Comparison of ENCODE assay signal across 8 mouse cellular contexts in genomic region chr16:93833551-93833950, GRCm38 (mm10). TPM values are rescaled to one million over a fixed set of nuclear protein-coding genes. Genes with fewer than 3 reads are reported as not detected.
A peak's percentile ranks its signal among the peaks of the same experiment; 100 is the strongest.
DNase-seq lines count a peak whose midpoint lies in the region; ATAC-seq lines count a peak whose summit lies in the region.

No protein-coding gene starts in this region.

- H3K4me2 ChIP-seq in kidney, embryonic 15.5 days: peak overlapping the region; percentile 70
- H3K4me2 ChIP-seq in intestine, embryonic 14.5 days (ENCODE audit: low read length): peak overlapping the region; percentile 75
- peak overlapping the region; percentile 89 for H3K4me2 ChIP-seq in midbrain, embryonic 16.5 days (ENCODE audit: low read length)

- peaks cover 39% of the 10 kb centered on the region for H3K4me1 ChIP-seq in kidney, embryonic 15.5 days
- H3K4me1 ChIP-seq in embryonic facial prominence, embryonic 10.5 days: peaks cover 13% of the 10 kb centered on the region
- H3K4me1 ChIP-seq in intestine, embryonic 14.5 days (replicated peaks; ENCODE audit: control insufficient read depth, insufficient read depth, low read length): peaks cover 11% of the 10 kb centered on the region
- H3K4me1 ChIP-seq in midbrain, embryonic 16.5 days (ENCODE audit: control insufficient read depth, insufficient read depth, low read length): peaks cover 12% of the 10 kb centered on the region

- no peak for DNase-seq in kidney, postnatal 25 days
- DNase-seq in embryonic facial prominence, embryonic 10.5 days (ENCODE audit: low spot score): no peak
- DNase-seq in intestine, embryonic 14.5 days (ENCODE audit: low spot score): no peak
- no peak for DNase-seq in left cerebral cortex, postnatal 14 days (ENCODE audit: low spot score in 2 of 2)
- no peak for DNase-seq in left cerebral cortex, adult 11 months (ENCODE audit: low spot score)
- DNase-seq in left cerebral cortex, postnatal 25 days (ENCODE audit: low spot score in 2 of 2): no peak

- H3K9ac ChIP-seq in kidney, embryonic 15.5 days: no peak overlapping the region
- H3K9ac ChIP-seq in intestine, embryonic 14.5 days (ENCODE audit: low read length): no peak overlapping the region
- H3K9ac ChIP-seq in midbrain, embryonic 16.5 days (ENCODE audit: low read depth, low read length): no peak overlapping the region

- no peaks in the 10 kb centered on the region for H3K27me3 ChIP-seq in kidney, embryonic 15.5 days
- H3K27me3 ChIP-seq in embryonic facial prominence, embryonic 10.5 days (replicated peaks; ENCODE audit: low read depth, poor library complexity, severe bottlenecking): no peaks in the 10 kb centered on the region
- no peaks in the 10 kb centered on the region for H3K27me3 ChIP-seq in intestine, embryonic 14.5 days (replicated peaks; ENCODE audit: control insufficient read depth, insufficient read depth, low read length)
- H3K27me3 ChIP-seq in midbrain, embryonic 16.5 days (ENCODE audit: control insufficient read depth, insufficient read depth, low read depth, low read length): no peaks in the 10 kb centered on the region

- no peaks in the 10 kb centered on the region for H3K36me3 ChIP-seq in kidney, embryonic 15.5 days
- H3K36me3 ChIP-seq in embryonic facial prominence, embryonic 10.5 days (replicated peaks): peaks cover 35% of the 10 kb centered on the region
- no peaks in the 10 kb centered on the region for H3K36me3 ChIP-seq in intestine, embryonic 14.5 days (ENCODE audit: control insufficient read depth, insufficient read depth, low read length)
- H3K36me3 ChIP-seq in midbrain, embryonic 16.5 days (ENCODE audit: control insufficient read depth, insufficient read depth, low read length): no peaks in the 10 kb centered on the region

- 95% methylated on average over 6 of the region's 6 CpGs for WGBS in kidney, embryonic 15.5 days
- WGBS in embryonic facial prominence, embryonic 10.5 days: 90% methylated on average over 6 of the region's 6 CpGs
- WGBS in intestine, embryonic 14.5 days: 88% methylated on average over 6 of the region's 6 CpGs
- WGBS in midbrain, embryonic 16.5 days: 96% methylated on average over 6 of the region's 6 CpGs

- ATAC-seq in kidney, embryonic 15.5 days (replicated peaks; ENCODE audit: low FRiP score): no peak
- no peak for ATAC-seq in intestine, embryonic 14.5 days (replicated peaks; ENCODE audit: low FRiP score, low TSS enrichment, low read depth)
- no peak for ATAC-seq in midbrain, embryonic 16.5 days

- H3K9me3 ChIP-seq in kidney, embryonic 15.5 days (replicated peaks): no peaks in the 10 kb centered on the region
- no peaks in the 10 kb centered on the region for H3K9me3 ChIP-seq in embryonic facial prominence, embryonic 10.5 days
- H3K9me3 ChIP-seq in intestine, embryonic 14.5 days (ENCODE audit: control insufficient read depth, low read length): no peaks in the 10 kb centered on the region
- no peaks in the 10 kb centered on the region for H3K9me3 ChIP-seq in midbrain, embryonic 16.5 days (replicated peaks; ENCODE audit: control insufficient read depth, low read length, poor library complexity, severe bottlenecking)

- intact Hi-C loops in left cerebral cortex, postnatal 14 days (cut with DNase I): no loop called here
- intact Hi-C loops in left cerebral cortex, postnatal 25 days (cut with DNase I): no loop called here

- H3K27ac ChIP-seq in kidney, embryonic 15.5 days: no peak overlapping the region
- no peak overlapping the region for H3K27ac ChIP-seq in embryonic facial prominence, embryonic 10.5 days (replicated peaks)
- H3K27ac ChIP-seq in intestine, embryonic 14.5 days (ENCODE audit: low read depth): no peak overlapping the region
- no peak overlapping the region for H3K27ac ChIP-seq in midbrain, embryonic 16.5 days (ENCODE audit: low read length)

- peak overlapping the region; percentile 80 for H3K4me3 ChIP-seq in kidney, embryonic 15.5 days (replicated peaks)
- H3K4me3 ChIP-seq in embryonic facial prominence, embryonic 10.5 days: peak overlapping the region; percentile 96
- H3K4me3 ChIP-seq in intestine, embryonic 14.5 days (ENCODE audit: low read depth, low read length): peak overlapping the region; percentile 96; the same call in 1 of the 2 replicates
- H3K4me3 ChIP-seq in midbrain, embryonic 16.5 days (ENCODE audit: low read depth, low read length): peak overlapping the region; percentile 98

RNA-seq across cellular contexts. Expression of gene Morc3, which starts 1.6 kb away (rescaled TPM):
- 33.1 and 33.8 TPM in 2 replicates for polyA plus RNA-seq in kidney, embryonic 15.5 days (2015; fragmentation: Nextera tagmentation; extraction: Ambion mirVana)
- 29.1 and 31.5 TPM in 2 replicates for polyA plus RNA-seq in embryonic facial prominence, embryonic 10.5 days (2016; fragmentation: Nextera tagmentation; extraction: Ambion mirVana)
- polyA plus RNA-seq in intestine, embryonic 14.5 days (2014; fragmentation: Nextera tagmentation; extraction: Ambion mirVana): 36.8 and 37.3 TPM in 2 replicates
- 32.7 and 37.7 TPM in 2 replicates for polyA plus RNA-seq in midbrain, embryonic 16.5 days (2015; fragmentation: Nextera tagmentation; extraction: Ambion mirVana)
- total RNA-seq in left cerebral cortex, postnatal 14 days (2021): 10 to 100 TPM; 28.7 to 33.2 TPM
- 10 to 100 TPM; 31.7 to 35.9 TPM for total RNA-seq in left cerebral cortex, postnatal 25 days (2021)

RNA-seq across cellular contexts. Expression of gene Chaf1b, which starts 50.1 kb away (rescaled TPM):
- 74.8 and 78.9 TPM in 2 replicates for polyA plus RNA-seq in kidney, embryonic 15.5 days (2015; fragmentation: Nextera tagmentation; extraction: Ambion mirVana)
- polyA plus RNA-seq in embryonic facial prominence, embryonic 10.5 days (2016; fragmentation: Nextera tagmentation; extraction: Ambion mirVana): 138 and 142 TPM in 2 replicates
- polyA plus RNA-seq in intestine, embryonic 14.5 days (2014; fragmentation: Nextera tagmentation; extraction: Ambion mirVana): 81.4 and 88.8 TPM in 2 replicates
- polyA plus RNA-seq in midbrain, embryonic 16.5 days (2015; fragmentation: Nextera tagmentation; extraction: Ambion mirVana): 12.4 and 15.1 TPM in 2 replicates
- under 1 TPM; 0.90 to 0.97 TPM for total RNA-seq in left cerebral cortex, postnatal 14 days (2021)
- total RNA-seq in left cerebral cortex, postnatal 25 days (2021): 1 to 10 TPM in 1 of 2 experiments, under 1 TPM in 1; 0.78 to 1.4 TPM
